22 mouse cellular contexts compared by ENCODE assay signal in the genomic region with DNA sequence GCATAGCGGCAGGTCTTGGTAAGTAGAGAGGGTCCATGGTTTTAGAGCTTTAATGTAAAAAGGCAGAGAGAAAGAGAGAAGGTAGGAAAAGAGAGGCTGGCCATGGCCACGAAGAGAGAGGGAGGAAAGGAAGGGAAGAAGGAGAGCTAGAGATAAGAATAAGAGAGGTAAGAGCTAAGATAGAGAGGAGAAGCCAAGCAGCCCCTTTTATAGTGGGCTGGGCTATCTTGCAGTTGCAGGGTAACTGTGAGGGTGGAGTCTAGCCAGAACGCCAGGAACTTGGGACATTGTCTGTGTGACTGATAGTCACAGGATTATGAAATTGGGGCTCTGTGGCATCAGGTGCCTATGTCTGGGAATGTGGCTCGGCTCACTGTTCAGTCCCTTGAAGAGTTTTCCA. TPM values are rescaled to one million over a fixed set of nuclear protein-coding genes. Genes with fewer than 3 reads are reported as not detected.
A peak's percentile ranks its signal among the peaks of the same experiment; 100 is the strongest.
DNase-seq lines count a peak whose midpoint lies in the region; ATAC-seq and TF ChIP-seq lines count a peak whose summit lies in the region.
"Had no signal": no experiment of that assay in that cellular context is flagged by ENCODE, and none has a peak within 500 bp of the region (broad histone marks: within the 10 kb centered on the region; RNA-seq: fewer than 3 reads in every experiment).

No protein-coding gene starts in this region.

- peak overlapping the region; percentile 48 for H3K4me2 ChIP-seq in liver, embryonic 12.5 days
- H3K4me2 ChIP-seq: heart, embryonic 11.5 days; hindbrain, embryonic 12.5 days; limb, embryonic 15.5 days; neural tube, embryonic 13.5 days had no signal

- DNase-seq in ES-E14 (ENCODE audit: low read depth, low spot score) = no peak
- peak; percentile 25 for DNase-seq in ZHBTc4 (ENCODE audit: low read depth, low spot score)
- DNase-seq in embryo, embryonic 11 days = no peak
- no peak for DNase-seq in right cerebral cortex, postnatal 10 days (ENCODE audit: low spot score in 2 of 2)
- no peak for DNase-seq in adrenal gland, postnatal 4 days (ENCODE audit: low spot score in 2 of 2)
- DNase-seq: cerebellum, adult 2 months; cerebellum, postnatal 25 days; gastrocnemius, adult 2 months; kidney, adult 11 months; layer of hippocampus, adult 9-11 months; left cerebral cortex, postnatal 4 days; lung, postnatal 4 days had no signal

- no peak overlapping the region for H3K27ac ChIP-seq in ES-E14 (ENCODE audit: insufficient read depth, low read depth, low read length, poor library complexity, severe bottlenecking)
- H3K27ac ChIP-seq in liver, embryonic 12.5 days = peak overlapping the region; percentile 76
- H3K27ac ChIP-seq: gastrocnemius, adult 2 months; hindbrain, embryonic 12.5 days; limb, embryonic 15.5 days; midbrain, embryonic 10.5 days; neural tube, embryonic 13.5 days had no signal

- peaks cover 16% of the 10 kb centered on the region in 2 experiments for H3K4me1 ChIP-seq in ES-E14 (ENCODE audit: control insufficient read depth in 2 of 2, insufficient read depth in 2 of 2, low read length in 2 of 2, poor library complexity in 1 of 2)
- H3K4me1 ChIP-seq in liver, embryonic 12.5 days = peaks cover 24% of the 10 kb centered on the region
- H3K4me1 ChIP-seq: hindbrain, embryonic 12.5 days; limb, embryonic 15.5 days; neural tube, embryonic 13.5 days had no signal

- H3K27me3 ChIP-seq in liver, embryonic 12.5 days (replicated peaks) = no peaks in the 10 kb centered on the region
- H3K27me3 ChIP-seq: hindbrain, embryonic 12.5 days; limb, embryonic 15.5 days; neural tube, embryonic 13.5 days had no signal

- WGBS in liver, embryonic 12.5 days (ENCODE audit: insufficient replicate concordance) = 35% methylated on average over 4 of the region's 4 CpGs

- ATAC-seq in liver, embryonic 12.5 days = peak; percentile 97
- ATAC-seq in megakaryocyte progenitor cell, adult 5-6 weeks (replicated peaks; ENCODE audit: poor library complexity) = peak; percentile 8; the same call in 1 of the 2 replicates
- ATAC-seq: forebrain, embryonic 14.5 days; midbrain, embryonic 16.5 days had no signal

- no peaks in the 10 kb centered on the region for H3K9me3 ChIP-seq in ES-E14 (ENCODE audit: control insufficient read depth, insufficient read depth, low read depth, low read length)
- no peaks in the 10 kb centered on the region for H3K9me3 ChIP-seq in liver, embryonic 12.5 days (replicated peaks)
- H3K9me3 ChIP-seq: hindbrain, embryonic 12.5 days; limb, embryonic 15.5 days; midbrain, embryonic 10.5 days; neural tube, embryonic 13.5 days had no signal

- in situ Hi-C loops in ES-E14 (cut with MboI; ENCODE audit: low sequenced_read_pairs in 2 of 2, unreplicated experiment in 2 of 2) = no loop called here

- H3K9ac ChIP-seq in ES-E14 (ENCODE audit: insufficient read depth, low read depth, low read length, poor library complexity, severe bottlenecking) = peak overlapping the region; percentile 73; the same call in 1 of the 2 replicates
- H3K9ac ChIP-seq in liver, embryonic 12.5 days = no peak overlapping the region; the same call in 1 of the 2 replicates
- H3K9ac ChIP-seq: hindbrain, embryonic 12.5 days; limb, embryonic 15.5 days; neural tube, embryonic 13.5 days had no signal

- H3K36me3 ChIP-seq in ES-E14 (ENCODE audit: control insufficient read depth, insufficient read depth, low read length, poor library complexity, severe bottlenecking) = no peaks in the 10 kb centered on the region
- H3K36me3 ChIP-seq in liver, embryonic 12.5 days = no peaks in the 10 kb centered on the region
- H3K36me3 ChIP-seq: hindbrain, embryonic 12.5 days; limb, embryonic 15.5 days; midbrain, embryonic 10.5 days; neural tube, embryonic 13.5 days had no signal

- H3K4me3 ChIP-seq in ES-E14 (ENCODE audit: insufficient read depth in 1 of 2, low read depth in 1 of 2, low read length in 2 of 2, poor library complexity in 1 of 2, severe bottlenecking in 1 of 2) = peak overlapping the region; percentile 4 to 34; a peak in 3 of 4 replicates
- no peak overlapping the region for H3K4me3 ChIP-seq in liver, embryonic 12.5 days
- H3K4me3 ChIP-seq: gastrocnemius, adult 2 months; hindbrain, embryonic 12.5 days; limb, embryonic 15.5 days; midbrain, embryonic 10.5 days; myocyte; neural tube, embryonic 13.5 days had no signal

TF ChIP-seq in ES-E14, 5 proteins besides CTCF, POLR2A, EP300 and RAD21:
- no peak for TF ChIP-seq CHD2 (IDR thresholded peaks at IDR 0.05; ENCODE audit: low read depth, low read length)
- no peak for TF ChIP-seq HCFC1 (IDR thresholded peaks at IDR 0.05; ENCODE audit: borderline replicate concordance, insufficient read depth, low read length)
- no peak for TF ChIP-seq ZNF384 (IDR thresholded peaks at IDR 0.05; ENCODE audit: low read depth, low read length)
- TF ChIP-seq ZC3H11A (IDR thresholded peaks at IDR 0.05; ENCODE audit: borderline replicate concordance, low read depth, low read length) = no peak
- no peak for TF ChIP-seq MAFK (IDR thresholded peaks at IDR 0.05; ENCODE audit: insufficient read depth, low read depth, low read length)

RNA-seq across cellular contexts. Expression of a gene that starts 31.0 kb away (rescaled TPM):
- total RNA-seq in ES-E14 (2012; rRNA removed) = 118 and 165 TPM in 2 replicates
- polyA plus RNA-seq in liver, embryonic 12.5 days (2016; fragmentation: Nextera tagmentation; extraction: Ambion mirVana) = 10.1 and 10.8 TPM in 2 replicates
- 1.1 and 1.3 TPM in 2 replicates for total RNA-seq in megakaryocyte progenitor cell, adult 5-6 weeks (2015)
- 0.79 and 0.91 TPM in 2 replicates for total RNA-seq in megakaryocyte progenitor cell, adult 5-6 weeks (2017)
- 10 to 100 TPM; 15.4 to 17.8 TPM for total RNA-seq in adrenal gland, postnatal 4 days (2021)

RNA-seq across cellular contexts. Expression of a gene that starts 43.5 kb away (rescaled TPM):
- total RNA-seq in ES-E14 (2012; rRNA removed) = 14.0 and 20.9 TPM in 2 replicates
- polyA plus RNA-seq in liver, embryonic 12.5 days (2016; fragmentation: Nextera tagmentation; extraction: Ambion mirVana) = 40.3 and 40.9 TPM in 2 replicates
- total RNA-seq in megakaryocyte progenitor cell, adult 5-6 weeks (2015) = 29.5 and 34.2 TPM in 2 replicates
- 36.7 and 36.9 TPM in 2 replicates for total RNA-seq in megakaryocyte progenitor cell, adult 5-6 weeks (2017)
- 10 to 100 TPM; 61.4 to 65.3 TPM for total RNA-seq in adrenal gland, postnatal 4 days (2021)

RNA-seq across cellular contexts. Expression of a gene that starts 58.7 kb away (rescaled TPM):
- total RNA-seq in ES-E14 (2012; rRNA removed) = 4.3 and 4.8 TPM in 2 replicates
- 1.5 and 2.1 TPM in 2 replicates for polyA plus RNA-seq in liver, embryonic 12.5 days (2016; fragmentation: Nextera tagmentation; extraction: Ambion mirVana)
- 3.2 and 3.6 TPM in 2 replicates for total RNA-seq in megakaryocyte progenitor cell, adult 5-6 weeks (2015)
- 1.0 and 1.8 TPM in 2 replicates for total RNA-seq in megakaryocyte progenitor cell, adult 5-6 weeks (2017)
- total RNA-seq in adrenal gland, postnatal 4 days (2021) = 10 to 100 TPM; 24.7 to 29.1 TPM

Comparison
In these comparisons a context has a peak if more than half of its experiments do, and no peak if none do; other contexts are left out.
1. RNA of a gene that starts 31.0 kb away (total RNA-seq): 118 to 165 TPM in ES-E14 and 15.4 to 17.8 TPM in adrenal gland, postnatal 4 days; 0.79 to 1.3 TPM in megakaryocyte progenitor cell, adult 5-6 weeks; every median in the first group is over 4 times any median in the second.